Mouse (Mus musculus) CD8-positive naive resting alpha-beta T cell, adult 2 months (primary cell): ENCODE data around the gene Nktr.

ENCODE experiments used
- DNase-seq, 2 experiments: peaks; one replicate each; pipeline ENCODE4 v3.0.0; 2022; ENCODE audit warnings: low read depth in 2 of 2, low spot score in 2 of 2

The Nktr gene

DNA sequence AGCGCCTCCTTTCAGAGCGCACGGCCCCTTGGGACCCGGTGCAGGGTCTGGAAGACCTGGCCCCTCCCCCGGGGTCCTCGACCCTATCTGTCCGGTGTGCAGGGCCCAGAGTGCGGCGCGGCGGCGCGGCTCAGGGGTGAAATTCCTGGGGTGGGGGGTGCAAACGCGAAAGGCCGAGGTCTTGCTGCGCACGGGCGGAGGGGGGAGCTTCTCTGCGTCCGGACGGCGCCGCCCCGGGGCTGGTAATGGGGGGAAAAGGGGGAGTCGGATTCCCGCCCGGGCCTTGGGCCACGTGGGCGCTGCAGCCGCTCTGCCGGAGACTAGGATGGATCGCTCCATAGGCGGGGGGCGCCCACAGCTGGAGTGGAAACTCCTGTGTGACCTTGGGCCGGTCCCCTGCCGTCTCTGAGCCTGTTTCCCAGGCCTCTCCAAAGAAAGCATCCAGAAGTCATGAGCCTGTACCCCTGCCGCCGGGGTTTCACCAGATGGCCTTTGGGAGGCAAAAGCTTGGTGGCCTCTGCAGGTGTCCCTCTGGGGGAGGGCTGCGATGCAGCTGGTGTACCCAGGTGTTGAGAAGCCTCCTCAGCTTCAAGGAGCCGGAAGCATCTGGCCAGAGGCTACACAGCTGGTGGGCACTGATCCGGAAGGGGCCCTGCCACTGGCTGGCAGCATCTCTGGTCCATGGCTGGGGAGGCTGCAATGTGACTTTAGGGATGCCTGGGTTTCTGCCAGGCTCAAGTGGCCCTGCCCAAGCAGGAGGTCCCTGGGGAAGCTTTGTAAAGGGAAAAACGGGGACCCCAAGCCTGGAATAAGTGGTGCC, 41.5 kb downstream of the Nktr start:
- no peak for DNase-seq

DNA sequence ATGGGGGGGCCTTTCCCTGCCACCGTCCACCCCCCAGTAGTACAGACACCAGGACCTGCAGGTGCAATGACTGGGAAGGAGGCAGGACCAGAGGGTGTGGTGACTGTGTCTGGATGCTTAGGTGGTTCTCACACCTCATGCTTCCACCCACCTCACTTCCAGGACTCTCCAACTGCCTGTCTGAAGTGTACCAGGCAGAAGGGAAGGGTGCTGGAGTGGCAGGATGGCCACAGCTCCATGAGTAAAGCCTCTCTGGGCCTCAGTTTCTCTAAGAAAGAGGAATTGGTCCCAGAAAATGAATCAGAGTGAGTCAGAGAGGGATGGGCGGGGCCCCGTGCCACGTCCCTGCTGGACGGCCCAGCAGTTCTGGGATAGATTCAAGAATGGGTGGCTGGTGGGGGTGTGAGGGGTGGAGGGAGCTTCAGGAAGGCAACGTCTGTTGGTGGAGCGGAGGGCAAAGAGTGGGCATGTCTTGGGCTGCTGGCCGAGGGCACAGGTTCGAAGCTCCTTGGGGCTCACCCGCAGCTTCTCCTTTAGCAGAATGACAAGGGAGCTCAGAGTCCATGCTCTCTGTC, 42.2 kb downstream of the Nktr start:
- DNase-seq, result no peak

DNA sequence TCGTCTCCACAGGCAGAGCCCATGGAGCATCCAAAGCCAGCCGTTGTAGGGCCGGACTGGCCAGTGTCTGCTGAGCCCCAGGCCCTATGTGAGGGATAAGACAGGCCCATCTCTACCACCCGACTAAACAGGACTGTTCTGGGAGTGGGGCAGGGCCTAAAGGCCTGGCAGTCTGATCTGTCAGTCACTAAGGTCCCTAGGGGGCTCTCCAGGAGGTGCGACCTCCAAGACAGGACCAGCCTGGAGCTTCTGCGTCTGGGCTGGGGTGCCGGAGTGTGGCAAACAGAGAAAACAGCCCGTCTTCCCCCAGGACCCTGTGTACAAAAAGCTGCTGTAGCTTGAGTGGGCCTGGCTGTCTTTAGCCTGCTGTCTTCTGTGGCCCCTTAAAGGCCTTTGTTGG, 42.8 kb downstream of the Nktr start:
- no peak for DNase-seq

DNA sequence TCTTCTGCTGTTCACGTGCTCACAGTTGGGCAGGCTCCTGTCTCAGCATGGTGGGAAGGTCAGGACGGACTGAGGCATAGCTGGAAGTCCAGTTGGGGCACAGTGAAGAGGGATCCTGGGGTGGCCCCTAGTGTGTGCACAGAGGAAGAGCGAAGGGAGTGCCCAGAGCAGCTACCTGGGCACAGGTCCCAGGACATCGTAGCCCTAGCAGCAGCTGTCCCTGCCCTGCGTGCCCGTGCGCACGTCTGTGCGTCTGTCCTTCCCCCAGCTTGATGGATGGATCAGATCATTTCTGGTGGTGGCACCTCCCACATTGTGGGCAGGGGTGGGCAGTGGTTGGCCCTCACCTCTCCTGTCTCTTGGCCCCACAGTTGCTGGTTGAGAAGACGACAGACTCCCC, 43.3 kb downstream of the Nktr start:
- DNase-seq, result no peak

DNA sequence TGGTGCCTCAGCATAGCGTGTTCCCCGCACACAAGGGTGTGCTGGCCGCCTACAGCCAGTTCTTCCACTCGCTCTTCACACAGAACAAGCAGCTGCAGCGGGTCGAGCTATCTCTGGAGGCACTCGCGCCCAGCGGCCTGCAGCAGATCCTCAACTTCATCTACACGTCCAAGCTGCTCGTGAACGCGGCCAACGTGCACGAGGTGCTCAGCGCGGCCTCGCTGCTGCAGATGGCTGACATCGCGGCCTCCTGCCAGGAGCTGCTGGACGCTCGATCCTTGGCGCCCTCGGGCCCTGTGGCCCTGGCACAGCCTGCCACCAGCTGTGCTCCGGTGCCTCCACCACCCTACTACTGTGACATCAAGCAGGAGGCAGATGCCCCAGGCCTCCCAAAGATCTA, 43.8 kb downstream of the Nktr start:
- no peak for DNase-seq

DNA sequence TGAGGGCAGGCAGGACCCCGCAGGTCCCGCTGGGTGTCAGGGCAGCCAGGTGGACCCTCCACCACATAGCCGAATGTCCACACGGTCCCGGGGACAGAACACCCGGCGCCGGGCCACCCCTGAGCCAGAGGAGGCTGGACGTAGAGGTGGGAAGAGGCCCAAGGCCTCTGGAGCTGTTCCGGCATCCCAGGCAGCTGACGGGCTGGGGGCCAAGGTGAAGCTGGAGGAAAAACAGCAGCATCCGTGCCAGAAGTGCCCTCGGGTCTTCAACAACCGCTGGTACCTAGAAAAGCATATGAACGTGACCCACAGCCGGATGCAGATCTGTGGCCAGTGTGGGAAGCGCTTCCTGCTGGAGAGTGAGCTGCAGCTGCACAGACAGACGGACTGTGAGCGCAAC, 44.7 kb downstream of the Nktr start:
- DNase-seq, result no peak

DNA sequence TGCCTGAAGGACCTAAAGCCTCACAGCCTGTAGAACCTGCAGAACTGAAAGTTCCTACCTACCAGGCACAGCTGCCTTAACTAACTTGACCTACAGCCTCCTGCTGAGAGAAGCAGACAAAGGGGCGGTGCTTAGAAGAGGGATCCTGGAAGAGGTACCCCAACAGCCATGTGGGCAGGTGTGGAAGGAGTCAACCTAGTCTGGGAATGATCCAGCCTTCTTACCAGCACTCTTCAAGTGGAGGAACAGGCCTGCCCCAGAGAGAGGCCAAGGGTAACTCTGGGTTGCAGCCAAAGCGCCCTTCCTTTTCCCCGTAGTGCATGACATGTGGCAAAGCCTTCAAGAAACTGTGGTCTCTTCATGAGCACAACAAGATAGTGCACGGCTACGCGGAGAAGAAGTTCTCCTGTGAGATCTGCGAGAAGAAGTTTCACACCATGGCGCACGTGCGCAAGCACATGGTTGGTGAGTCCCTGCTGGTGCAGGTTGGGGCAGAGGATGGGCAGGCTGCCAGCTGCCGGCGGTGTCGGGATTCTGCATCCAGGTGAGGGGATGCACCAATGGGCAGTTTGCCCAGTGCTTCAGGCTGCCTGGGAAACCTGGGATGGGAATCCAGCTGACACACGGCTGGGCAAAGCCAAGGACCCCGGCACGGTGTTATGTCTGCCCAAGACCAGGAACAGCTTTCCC, 46.3 kb downstream of the Nktr start:
- DNase-seq, result no peak

DNA sequence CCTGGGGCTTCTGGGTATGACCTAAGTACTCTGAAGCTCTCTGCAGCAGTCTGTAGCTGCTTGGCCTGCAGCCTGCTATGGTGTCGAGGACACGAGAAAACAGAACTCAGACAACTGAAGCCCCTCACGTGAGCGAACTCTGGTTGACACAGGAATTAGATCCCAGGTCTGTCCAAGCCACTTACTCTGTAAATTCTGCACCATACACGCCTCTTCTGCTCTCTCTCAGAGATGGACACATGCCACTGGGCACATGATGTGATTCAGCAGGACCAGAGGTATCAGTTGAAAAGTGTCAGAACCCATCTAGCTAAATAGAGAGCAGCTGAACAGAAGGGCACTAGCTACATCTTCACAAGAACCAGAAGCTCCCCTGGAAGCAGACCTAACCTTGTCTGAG, 53.4 kb downstream of the Nktr start:
- DNase-seq, result no peak

DNA sequence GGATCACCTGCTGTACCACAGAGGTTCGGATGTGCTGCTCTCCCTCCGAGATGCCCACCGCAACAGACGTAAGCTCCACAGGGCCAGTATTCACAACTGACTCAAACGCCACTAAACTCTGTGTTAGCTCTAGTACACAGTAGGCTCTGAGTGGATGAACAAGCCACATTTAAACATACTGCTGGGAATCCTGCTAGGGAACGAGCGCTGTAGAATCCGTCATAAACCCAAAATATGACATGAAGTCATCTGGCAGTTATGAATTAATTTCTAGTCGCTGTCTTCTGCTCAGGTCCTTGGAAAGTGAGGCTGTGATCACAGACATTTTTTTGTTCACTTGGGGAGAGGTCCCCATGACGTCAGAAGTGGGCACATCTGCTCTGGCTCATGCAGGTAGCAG, 57.0 kb downstream of the Nktr start:
- DNase-seq, result no peak

DNA sequence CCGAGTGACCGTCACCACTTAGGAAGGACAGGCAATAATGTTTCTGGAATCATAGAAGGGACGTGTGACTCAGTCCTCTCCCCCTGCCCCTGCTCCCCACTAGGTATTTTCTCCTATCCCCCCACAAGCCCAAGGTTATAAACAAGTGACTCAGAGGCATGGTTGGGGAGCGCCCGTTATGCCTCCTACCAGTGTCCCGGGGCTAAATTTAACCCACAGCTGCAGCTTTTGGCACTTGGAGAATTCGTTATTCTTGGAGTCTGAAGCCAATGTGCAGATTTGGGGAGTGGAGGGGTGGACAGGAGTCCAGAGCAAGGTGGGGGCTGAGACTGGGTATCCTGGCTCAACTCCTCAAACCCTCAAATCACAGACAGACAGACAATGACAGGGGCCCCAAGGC, 57.5 kb downstream of the Nktr start:
- no peak for DNase-seq

DNA sequence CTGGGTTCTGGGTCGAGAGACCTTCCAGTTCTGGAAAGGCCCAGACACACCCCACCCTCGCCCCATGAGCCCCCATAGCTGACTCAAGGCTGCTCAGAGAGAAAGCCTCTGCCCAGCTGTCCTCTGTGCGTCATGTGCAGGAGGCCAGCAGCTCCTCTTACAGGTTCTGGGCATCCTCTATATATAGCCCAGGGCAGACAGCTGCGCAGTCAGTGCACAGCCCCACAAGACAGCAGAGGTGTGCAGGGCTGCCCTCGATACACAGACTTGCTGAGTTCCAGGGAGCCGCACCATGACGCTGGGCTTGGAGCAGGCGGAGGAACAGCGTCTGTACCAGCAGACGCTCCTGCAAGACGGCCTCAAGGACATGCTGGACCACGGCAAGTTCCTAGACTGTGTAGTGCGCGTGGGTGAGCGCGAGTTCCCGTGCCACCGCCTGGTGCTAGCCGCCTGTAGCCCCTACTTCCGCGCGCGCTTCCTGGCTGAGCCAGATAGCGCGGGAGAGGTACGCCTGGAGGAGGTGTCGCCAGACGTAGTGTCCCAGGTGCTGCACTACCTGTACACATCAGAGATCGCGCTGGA, 58.6 kb downstream of the Nktr start, which contains the start of gene Klhl40:
TSS of gene Klhl40 (plus strand) at position 124 of the 582 bp plus-strand sequence.
- DNase-seq, result no peak

DNA sequence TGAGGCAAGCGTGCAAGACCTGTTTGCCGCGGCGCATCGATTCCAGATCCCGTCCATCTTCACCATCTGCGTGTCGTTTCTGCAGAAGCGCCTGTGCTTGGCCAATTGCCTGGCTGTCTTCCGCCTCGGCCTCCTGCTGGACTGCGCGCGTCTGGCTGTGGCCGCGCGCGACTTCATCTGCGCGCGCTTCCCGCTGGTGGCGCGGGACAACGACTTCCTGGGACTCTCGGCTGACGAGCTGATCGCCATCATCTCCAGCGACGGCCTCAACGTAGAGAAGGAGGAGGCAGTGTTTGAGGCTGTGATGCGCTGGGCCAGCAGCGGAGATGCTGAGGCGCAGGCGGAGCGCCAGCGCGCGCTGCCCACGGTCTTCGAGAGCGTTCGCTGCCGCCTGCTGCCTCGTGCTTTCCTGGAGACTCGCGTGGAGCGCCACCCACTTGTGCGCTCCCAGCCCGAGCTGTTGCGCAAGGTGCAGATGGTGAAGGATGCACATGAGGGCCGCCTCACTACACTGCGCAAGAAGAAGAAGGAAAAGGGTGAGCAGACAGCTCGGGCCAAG, 59.2 kb downstream of the Nktr start:
- no peak for DNase-seq

DNA sequence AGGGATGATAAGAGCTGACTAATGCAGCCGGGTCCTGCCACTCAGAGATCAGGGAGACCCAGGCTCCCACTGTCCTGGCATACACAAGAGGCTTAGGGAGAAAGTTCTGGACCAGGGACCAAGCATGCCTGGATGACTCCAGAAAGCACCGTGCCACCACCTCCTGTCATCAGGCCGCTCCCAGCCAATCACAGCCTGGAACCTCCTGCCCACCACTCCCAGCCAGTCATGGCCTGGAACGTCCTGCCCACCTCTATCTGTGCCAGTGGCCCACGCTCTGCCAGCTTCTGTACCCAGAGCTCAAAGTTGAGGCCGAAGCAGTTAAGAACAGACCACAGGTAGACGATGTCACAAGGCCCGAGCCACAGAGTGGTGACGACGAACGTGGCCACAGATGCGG, 65.8 kb downstream of the Nktr start:
- no peak for DNase-seq

DNA sequence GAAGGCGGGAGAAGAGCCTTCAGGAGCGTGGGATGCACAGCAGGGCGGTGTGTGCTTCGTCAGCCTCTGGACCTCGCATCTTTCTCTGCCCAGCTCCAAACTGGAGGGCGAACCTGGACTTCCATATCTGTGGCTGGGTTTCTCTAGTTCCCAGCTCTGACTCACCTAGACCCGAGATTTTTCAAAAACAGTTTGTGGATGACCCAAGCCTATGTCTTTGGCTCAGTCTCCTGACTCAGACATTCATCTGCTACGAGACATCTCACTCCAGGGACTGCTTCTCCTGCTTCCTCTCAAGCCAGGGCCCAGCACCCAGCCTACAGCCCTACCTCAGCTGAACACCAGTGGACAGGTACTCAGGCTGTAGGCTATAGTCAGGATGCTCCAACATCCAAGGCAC, 66.3 kb downstream of the Nktr start:
- DNase-seq, result no peak

DNA sequence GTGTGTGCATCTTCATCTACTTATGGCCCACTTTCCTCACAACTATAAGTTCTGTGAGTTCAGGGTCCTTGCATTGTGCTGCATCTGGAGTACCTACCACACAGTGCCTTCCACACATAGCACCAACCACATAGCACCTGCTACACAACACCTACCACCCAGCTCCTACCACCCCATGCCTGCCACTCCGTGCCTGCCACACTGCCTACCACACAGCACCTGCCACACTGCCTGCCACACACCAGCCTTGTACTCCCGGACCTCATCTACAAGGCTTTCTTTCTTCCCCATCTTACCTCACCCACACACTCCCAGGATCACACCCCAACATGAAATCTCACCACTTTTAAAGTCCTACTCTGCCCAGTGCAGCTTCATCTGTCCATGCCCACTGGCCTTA, 67.4 kb downstream of the Nktr start:
- no peak for DNase-seq

DNA sequence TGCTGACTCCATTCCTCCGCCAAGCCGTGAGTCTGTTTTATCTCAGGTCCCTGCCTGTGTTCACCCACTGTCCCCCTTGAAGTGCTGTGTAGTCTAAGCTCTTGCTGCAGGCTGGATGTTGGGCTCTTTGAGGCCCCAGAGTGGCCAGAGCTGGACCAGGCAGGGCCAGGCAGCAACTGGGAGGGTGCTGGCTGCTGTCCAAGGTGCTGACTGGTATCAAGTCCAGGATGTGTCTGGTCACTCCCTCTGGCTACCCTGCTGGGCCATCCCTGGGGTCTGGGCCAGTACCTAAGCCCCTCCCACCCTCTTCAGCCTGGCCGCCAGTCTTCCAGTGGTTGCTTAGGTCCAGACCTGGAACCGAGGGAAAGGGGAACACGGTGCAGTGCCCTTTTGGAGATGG, 72.2 kb downstream of the Nktr start:
- DNase-seq, result no peak

DNA sequence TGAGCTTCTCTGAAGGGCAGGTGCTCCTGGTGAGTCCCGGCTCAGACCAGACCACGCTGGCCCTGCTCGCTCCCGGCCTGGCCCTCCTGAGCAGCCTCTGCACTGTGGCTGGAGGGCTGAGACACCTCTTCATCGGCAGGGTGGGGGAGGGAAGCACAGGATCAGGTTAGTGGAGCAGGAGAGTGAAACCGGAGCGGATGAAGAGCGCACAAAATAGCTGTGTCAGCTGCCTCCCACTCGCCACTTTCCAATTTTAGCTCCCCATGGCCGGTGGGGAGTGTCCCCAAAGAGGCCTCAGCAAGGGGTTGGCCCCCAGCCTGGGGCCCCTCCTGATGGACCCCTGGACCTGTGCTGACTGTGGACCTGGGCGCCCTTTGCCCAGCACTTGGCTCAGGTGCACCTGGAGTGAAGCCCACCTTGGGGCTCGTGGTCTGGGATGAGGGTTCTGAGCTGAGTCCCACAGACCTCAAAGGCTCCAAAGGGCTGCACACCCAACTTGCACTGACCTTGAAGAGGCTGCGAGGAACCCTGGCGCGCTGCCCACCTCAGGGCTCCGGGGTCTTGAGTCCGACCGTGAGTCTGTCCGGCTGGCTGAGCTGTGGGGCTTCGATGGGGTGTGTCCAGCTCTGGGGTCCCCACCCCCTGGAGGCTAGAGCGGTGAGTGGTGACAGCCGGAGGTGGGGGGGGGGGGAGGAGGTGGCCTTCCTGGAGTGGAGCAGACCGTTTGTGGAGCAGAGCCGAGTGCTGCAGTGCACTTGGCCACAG, 73.0 kb downstream of the Nktr start, which contains the start of gene Hhatl:
TSS of gene Hhatl (minus strand) at position 751 of the 765 bp plus-strand sequence.
- no peak for DNase-seq

DNA sequence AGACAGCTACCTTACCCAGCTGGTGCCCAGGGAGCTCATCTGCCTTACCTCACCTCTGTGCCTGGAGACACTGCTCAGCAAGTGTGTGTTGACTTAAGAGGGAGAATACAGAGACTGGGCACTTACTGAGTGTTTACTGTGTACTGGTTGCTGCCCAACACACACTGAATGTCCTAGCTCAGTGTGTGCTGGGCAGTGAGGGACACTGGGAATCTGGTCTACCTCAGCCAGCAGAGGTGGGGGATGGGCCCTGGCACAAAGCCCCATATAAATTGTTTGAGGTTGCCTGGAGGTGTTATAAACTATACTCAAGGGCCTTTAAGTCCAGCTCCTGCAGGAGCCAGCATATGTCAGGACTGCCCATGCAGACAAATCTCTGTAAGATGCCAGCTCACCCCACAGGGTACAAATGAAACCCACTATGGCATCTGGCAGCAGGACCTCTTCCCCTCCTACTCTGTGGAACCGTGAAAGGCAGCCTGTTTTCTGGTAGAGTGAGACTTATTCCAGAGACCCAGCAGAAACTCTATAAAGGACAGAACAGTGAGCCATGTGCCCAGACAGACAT, 76.1 kb downstream of the Nktr start:
- no peak for DNase-seq

DNA sequence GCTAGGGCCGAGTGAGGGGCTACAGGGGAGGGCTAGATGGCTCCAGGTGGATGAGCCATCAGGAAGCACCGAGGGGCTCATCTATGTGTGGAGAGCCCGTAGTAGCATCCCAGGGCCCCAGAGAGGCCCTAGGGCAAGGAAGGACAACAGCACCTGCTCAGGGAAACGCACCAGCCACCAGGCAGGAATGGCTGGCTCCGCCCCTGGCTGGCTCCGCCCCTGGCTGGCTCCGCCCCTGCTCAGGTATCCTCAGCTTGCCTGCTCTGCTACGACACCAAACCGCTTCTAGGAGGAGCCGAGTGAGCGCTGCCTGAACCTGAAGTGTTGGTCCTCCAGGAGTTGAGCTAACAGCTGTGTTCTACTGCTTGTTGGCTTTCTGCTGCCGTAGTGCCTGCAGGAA, 78.8 kb downstream of the Nktr start:
- no peak for DNase-seq

DNA sequence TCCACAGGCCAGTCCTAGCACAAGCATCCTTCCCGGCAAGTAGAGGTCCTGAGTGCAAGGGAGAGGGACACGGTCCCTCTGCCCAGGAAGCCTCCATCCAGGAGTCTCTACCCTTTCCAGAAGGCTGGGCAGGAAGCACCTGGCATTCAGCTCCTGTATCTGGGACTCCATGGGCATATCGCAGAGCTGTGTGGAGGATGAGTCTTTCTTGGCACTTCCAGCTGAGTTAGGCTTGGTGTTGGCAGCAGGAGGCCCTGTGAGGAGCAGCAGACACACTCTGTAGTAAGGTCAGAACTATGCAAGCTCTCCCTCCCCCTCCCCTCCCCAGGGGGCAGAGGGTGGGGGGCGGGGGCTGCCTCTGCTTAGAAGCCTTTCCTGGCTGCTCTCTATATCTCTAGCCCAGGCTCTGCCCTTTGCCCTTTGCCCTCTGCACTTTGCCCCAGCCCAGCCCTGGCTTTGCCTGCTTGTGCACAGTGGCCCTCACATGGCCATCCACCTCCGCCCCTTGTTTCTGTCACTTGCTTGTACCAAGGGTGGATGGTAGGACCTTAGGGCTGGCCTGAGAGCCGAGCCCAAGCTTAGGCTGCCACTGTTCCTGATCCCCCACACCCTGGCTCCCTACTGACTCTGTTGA, 80.0 kb downstream of the Nktr start:
- DNase-seq, result no peak
